Comparison of ENCODE assay signal across 12 mouse cellular contexts in the genomic region with DNA sequence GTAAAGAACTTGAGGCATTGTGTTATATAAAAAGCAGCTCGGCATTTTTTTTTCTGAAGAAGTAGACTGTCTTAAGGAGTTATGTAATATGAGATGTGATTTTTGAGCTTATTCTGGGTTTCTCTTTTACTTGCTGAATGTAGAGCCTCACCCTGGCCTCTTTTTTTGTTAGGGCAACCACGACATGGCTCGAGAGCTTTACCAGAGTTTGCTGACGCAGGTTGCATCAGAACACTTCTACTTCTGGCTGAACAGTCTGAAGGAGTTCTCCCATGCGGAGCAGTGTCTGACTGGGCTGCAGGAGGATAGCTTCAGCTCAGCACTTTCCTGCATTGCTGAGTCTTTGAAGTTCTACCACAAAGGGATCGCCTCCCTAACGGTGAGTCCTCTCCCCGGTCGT.
"Had no signal": no experiment of that assay in that cellular context is flagged by ENCODE, and none has a peak within 500 bp of the region (broad histone marks: within the 10 kb centered on the region; RNA-seq: fewer than 3 reads in every experiment).

No protein-coding gene starts in this region.

- H3K27me3 ChIP-seq: limb, embryonic 13.5 days; midbrain, embryonic 12.5 days; neural tube, embryonic 13.5 days had no signal

- H3K9ac ChIP-seq: limb, embryonic 13.5 days; liver, embryonic 14.5 days; midbrain, embryonic 12.5 days; neural tube, embryonic 13.5 days had no signal

- H3K9me3 ChIP-seq: limb, embryonic 13.5 days; midbrain, embryonic 12.5 days; neural tube, embryonic 13.5 days had no signal

- ATAC-seq: intestine, postnatal 0 days; midbrain, embryonic 16.5 days had no signal

- H3K4me1 ChIP-seq: limb, embryonic 13.5 days; midbrain, embryonic 12.5 days; neural tube, embryonic 13.5 days had no signal

- H3K4me3 ChIP-seq: limb, embryonic 13.5 days; midbrain, embryonic 12.5 days; neural tube, embryonic 13.5 days had no signal

- DNase-seq: kidney, adult 8-10 months; kidney, postnatal 36 days; lung, adult 18-20 months; thymus, adult 18-20 months; thymus, postnatal 14 days had no signal

- H3K27ac ChIP-seq: limb, embryonic 13.5 days; liver, embryonic 14.5 days; midbrain, embryonic 12.5 days; neural tube, embryonic 13.5 days; stomach, postnatal 0 days had no signal

- H3K4me2 ChIP-seq: limb, embryonic 13.5 days; midbrain, embryonic 12.5 days; neural tube, embryonic 13.5 days had no signal
